Mouse (Mus musculus): ENCODE measurements around the gene Capsl. TPM values are rescaled to one million over a fixed set of nuclear protein-coding genes. Genes with fewer than 3 reads are reported as not detected.

The Capsl gene
- polyA plus RNA-seq, 1 experiment from 2014 or later, result 11.5 TPM

- H3K27ac ChIP-seq (replicated peaks; ENCODE audit: low read depth, low read length), result no peak overlapping the region
- no peaks in the 10 kb centered on the region for H3K9me3 ChIP-seq (ENCODE audit: control insufficient read depth, low read length)
- no peak overlapping the region for H3K9ac ChIP-seq (ENCODE audit: low read depth, low read length)
- WGBS, result 60% methylated on average over 7 of the region's 7 CpGs
- H3K4me1 ChIP-seq (ENCODE audit: control insufficient read depth, insufficient read depth, low read length), result no peaks in the 10 kb centered on the region
- no peak overlapping the region for H3K4me3 ChIP-seq (ENCODE audit: low read depth, low read length)
- DNase-seq (ENCODE audit: low spot score) (peak; percentile 2), ATAC-seq (ENCODE audit: low read depth) (no peak)
- no peaks in the 10 kb centered on the region for H3K36me3 ChIP-seq (ENCODE audit: control insufficient read depth, insufficient read depth, low read length)
- no peak overlapping the region for H3K4me2 ChIP-seq (ENCODE audit: low read depth, low read length)
- no peaks in the 10 kb centered on the region for H3K27me3 ChIP-seq (replicated peaks; ENCODE audit: control insufficient read depth, insufficient read depth, low read length)
These were observed 27.7 kb downstream of the Capsl start for GRCm38 (mm10) chr15:9463521-9464027.

- Histone ChIP-seq H3K9me3 (ENCODE audit: control insufficient read depth, low read length) (no peaks in the 10 kb centered on the region; the same call in 1 of the 2 replicates), H3K4me1 (ENCODE audit: control insufficient read depth, insufficient read depth, low read length) (no peaks in the 10 kb centered on the region), H3K27me3 (replicated peaks; ENCODE audit: control insufficient read depth, insufficient read depth, low read length) (no peaks in the 10 kb centered on the region), H3K4me2 (ENCODE audit: low read depth, low read length) (no peak overlapping the region), H3K9ac (ENCODE audit: low read depth, low read length) (no peak overlapping the region), H3K27ac (replicated peaks; ENCODE audit: low read depth, low read length) (no peak overlapping the region), H3K36me3 (ENCODE audit: control insufficient read depth, insufficient read depth, low read length) (no peaks in the 10 kb centered on the region), H3K4me3 (ENCODE audit: low read depth, low read length) (no peak overlapping the region)
- DNase-seq (ENCODE audit: low spot score) (no peak), ATAC-seq (ENCODE audit: low read depth) (no peak)
- 21% methylated on average over 1 of the region's 1 CpGs for WGBS
These were observed 28.2 kb downstream of the Capsl start for GRCm38 (mm10) chr15:9464039-9464438.

GRCm38 (mm10) chr15:9471053-9471685, 35.3 kb downstream of the Capsl start:
- WGBS, result 87% methylated on average over 4 of the region's 4 CpGs

GRCm38 (mm10) chr15:9472167-9472566, 36.3 kb downstream of the Capsl start:
- Histone ChIP-seq H3K36me3 (ENCODE audit: control insufficient read depth, insufficient read depth, low read length) (no peaks in the 10 kb centered on the region), H3K4me1 (ENCODE audit: control insufficient read depth, insufficient read depth, low read length) (no peaks in the 10 kb centered on the region), H3K4me3 (ENCODE audit: low read depth, low read length) (no peak overlapping the region), H3K27ac (replicated peaks; ENCODE audit: low read depth, low read length) (no peak overlapping the region), H3K9ac (ENCODE audit: low read depth, low read length) (no peak overlapping the region), H3K4me2 (ENCODE audit: low read depth, low read length) (no peak overlapping the region), H3K27me3 (replicated peaks; ENCODE audit: control insufficient read depth, insufficient read depth, low read length) (no peaks in the 10 kb centered on the region), H3K9me3 (ENCODE audit: control insufficient read depth, low read length) (no peaks in the 10 kb centered on the region; the same call in 1 of the 2 replicates)
- no peak for ATAC-seq (ENCODE audit: low read depth)
- WGBS, result 57% methylated on average over 3 of the region's 3 CpGs
- no peak for DNase-seq (ENCODE audit: low spot score)

More at GRCm38 (mm10) chr15:9471053-9471685, 35.3 kb downstream of the Capsl start:
- Histone ChIP-seq H3K4me2 (ENCODE audit: low read depth, low read length) (no peak overlapping the region), H3K27ac (replicated peaks; ENCODE audit: low read depth, low read length) (no peak overlapping the region), H3K9me3 (ENCODE audit: control insufficient read depth, low read length) (no peaks in the 10 kb centered on the region; the same call in 1 of the 2 replicates), H3K36me3 (ENCODE audit: control insufficient read depth, insufficient read depth, low read length) (no peaks in the 10 kb centered on the region), H3K4me1 (ENCODE audit: control insufficient read depth, insufficient read depth, low read length) (no peaks in the 10 kb centered on the region), H3K27me3 (replicated peaks; ENCODE audit: control insufficient read depth, insufficient read depth, low read length) (no peaks in the 10 kb centered on the region), H3K9ac (ENCODE audit: low read depth, low read length) (no peak overlapping the region), H3K4me3 (ENCODE audit: low read depth, low read length) (no peak overlapping the region)
- DNase-seq (ENCODE audit: low spot score) (no peak), ATAC-seq (ENCODE audit: low read depth) (no peak)

- Histone ChIP-seq H3K27ac (replicated peaks; ENCODE audit: low read depth, low read length) (no peak overlapping the region), H3K9ac (ENCODE audit: low read depth, low read length) (no peak overlapping the region), H3K4me2 (ENCODE audit: low read depth, low read length) (no peak overlapping the region), H3K9me3 (ENCODE audit: control insufficient read depth, low read length) (no peaks in the 10 kb centered on the region; the same call in 1 of the 2 replicates), H3K4me3 (ENCODE audit: low read depth, low read length) (no peak overlapping the region), H3K27me3 (replicated peaks; ENCODE audit: control insufficient read depth, insufficient read depth, low read length) (no peaks in the 10 kb centered on the region), H3K36me3 (ENCODE audit: control insufficient read depth, insufficient read depth, low read length) (no peaks in the 10 kb centered on the region), H3K4me1 (ENCODE audit: control insufficient read depth, insufficient read depth, low read length) (no peaks in the 10 kb centered on the region)
- ATAC-seq (ENCODE audit: low read depth) (no peak), DNase-seq (ENCODE audit: low spot score) (no peak)
- WGBS, result 59% methylated on average over 3 of the region's 3 CpGs
These were observed 36.8 kb downstream of the Capsl start for GRCm38 (mm10) chr15:9472618-9473017.

GRCm38 (mm10) chr15:9473188-9473587, 37.4 kb downstream of the Capsl start:
- no peak overlapping the region for H3K4me2 ChIP-seq (ENCODE audit: low read depth, low read length)
- H3K27me3 ChIP-seq (replicated peaks; ENCODE audit: control insufficient read depth, insufficient read depth, low read length), result no peaks in the 10 kb centered on the region
- no peak overlapping the region for H3K4me3 ChIP-seq (ENCODE audit: low read depth, low read length)
- no peak overlapping the region for H3K27ac ChIP-seq (replicated peaks; ENCODE audit: low read depth, low read length)
- DNase-seq (ENCODE audit: low spot score) (no peak), ATAC-seq (ENCODE audit: low read depth) (no peak)
- H3K4me1 ChIP-seq (ENCODE audit: control insufficient read depth, insufficient read depth, low read length), result no peaks in the 10 kb centered on the region
- H3K9me3 ChIP-seq (ENCODE audit: control insufficient read depth, low read length), result no peaks in the 10 kb centered on the region; the same call in 1 of the 2 replicates
- no peaks in the 10 kb centered on the region for H3K36me3 ChIP-seq (ENCODE audit: control insufficient read depth, insufficient read depth, low read length)
- 91% methylated on average over 1 of the region's 1 CpGs for WGBS
- no peak overlapping the region for H3K9ac ChIP-seq (ENCODE audit: low read depth, low read length)

DNA sequence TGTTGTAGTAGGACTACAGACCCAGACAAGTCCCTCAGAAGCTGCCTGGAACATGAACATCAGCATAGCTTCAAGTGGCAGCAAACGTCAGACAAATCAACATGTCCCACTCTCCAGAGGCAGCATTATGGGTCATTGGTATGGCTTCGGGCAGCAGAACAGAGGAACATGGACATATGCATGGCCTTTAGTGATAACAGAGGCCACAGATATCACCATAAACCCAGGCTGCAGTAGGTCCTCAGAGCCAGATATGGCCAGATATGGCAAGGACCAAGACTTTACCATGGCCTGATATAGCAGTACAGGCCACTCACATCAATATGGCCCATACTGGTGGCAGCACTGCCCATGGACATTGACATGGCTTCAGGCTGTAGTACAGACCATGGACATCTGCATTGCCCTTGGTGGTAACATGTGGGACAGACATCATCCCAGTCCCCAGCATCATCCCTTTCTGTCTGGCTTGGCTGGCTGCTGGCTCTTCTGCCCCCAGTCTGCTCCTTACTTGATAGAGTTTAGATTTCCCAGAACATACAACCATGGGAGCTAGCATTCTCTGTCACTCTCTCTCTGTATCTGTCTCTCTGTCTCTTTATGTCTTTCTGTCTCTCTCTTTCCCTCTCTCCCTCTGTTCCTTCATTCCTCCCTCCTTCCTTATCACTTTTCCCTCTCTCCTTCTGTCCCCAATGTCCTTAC, 53.7 kb downstream of the Capsl start:
- 89% methylated on average over 2 of the region's 2 CpGs for WGBS
- no peak for ATAC-seq (ENCODE audit: low read depth)

GRCm38 (mm10) chr15:9492077-9492476, 56.2 kb downstream of the Capsl start:
- Histone ChIP-seq H3K4me2 (ENCODE audit: low read depth, low read length) (no peak overlapping the region), H3K27me3 (replicated peaks; ENCODE audit: control insufficient read depth, insufficient read depth, low read length) (no peaks in the 10 kb centered on the region), H3K36me3 (ENCODE audit: control insufficient read depth, insufficient read depth, low read length) (no peaks in the 10 kb centered on the region), H3K9me3 (ENCODE audit: control insufficient read depth, low read length) (no peaks in the 10 kb centered on the region), H3K9ac (ENCODE audit: low read depth, low read length) (no peak overlapping the region), H3K4me1 (ENCODE audit: control insufficient read depth, insufficient read depth, low read length) (no peaks in the 10 kb centered on the region), H3K27ac (replicated peaks; ENCODE audit: low read depth, low read length) (no peak overlapping the region), H3K4me3 (ENCODE audit: low read depth, low read length) (no peak overlapping the region)
- WGBS, result 70% methylated on average over 3 of the region's 3 CpGs
- DNase-seq (ENCODE audit: low spot score), result no peak
- ATAC-seq (ENCODE audit: low read depth), result no peak

More for the DNA sequence above, 53.7 kb downstream of the Capsl start:
- Histone ChIP-seq H3K36me3 (ENCODE audit: control insufficient read depth, insufficient read depth, low read length) (no peaks in the 10 kb centered on the region), H3K27ac (replicated peaks; ENCODE audit: low read depth, low read length) (no peak overlapping the region), H3K4me3 (ENCODE audit: low read depth, low read length) (no peak overlapping the region), H3K4me2 (ENCODE audit: low read depth, low read length) (no peak overlapping the region), H3K9ac (ENCODE audit: low read depth, low read length) (no peak overlapping the region), H3K27me3 (replicated peaks; ENCODE audit: control insufficient read depth, insufficient read depth, low read length) (no peaks in the 10 kb centered on the region), H3K4me1 (ENCODE audit: control insufficient read depth, insufficient read depth, low read length) (no peaks in the 10 kb centered on the region), H3K9me3 (ENCODE audit: control insufficient read depth, low read length) (no peaks in the 10 kb centered on the region)
- no peak for DNase-seq (ENCODE audit: low spot score)
